Mouse (Mus musculus): ENCODE measurements around the gene Pelo.
A peak's percentile ranks its signal among the peaks of the same experiment; 100 is the strongest.

The Pelo gene

DNA sequence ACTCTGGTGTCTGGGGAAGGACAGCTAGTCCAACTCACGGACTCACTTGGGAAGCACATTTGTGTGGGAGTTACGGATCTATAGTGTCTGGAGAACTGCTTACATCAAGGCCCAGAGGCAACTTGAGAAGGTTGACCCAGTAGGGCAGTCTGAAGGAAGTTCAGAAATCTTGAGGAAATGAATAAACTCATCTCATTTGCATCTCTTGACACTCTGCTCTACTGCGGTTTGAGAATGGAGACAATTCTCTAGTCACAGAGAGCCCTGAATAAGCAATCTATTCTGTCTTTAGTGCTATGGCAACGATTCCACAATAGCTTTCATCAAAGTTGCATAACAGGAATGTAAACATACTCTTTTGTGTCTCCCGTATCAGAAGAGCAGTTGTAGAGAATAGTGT lies 7.0 kb upstream of the Pelo start:
- DNase-seq (ENCODE audit: low spot score in 2 of 2), result no peak

DNA sequence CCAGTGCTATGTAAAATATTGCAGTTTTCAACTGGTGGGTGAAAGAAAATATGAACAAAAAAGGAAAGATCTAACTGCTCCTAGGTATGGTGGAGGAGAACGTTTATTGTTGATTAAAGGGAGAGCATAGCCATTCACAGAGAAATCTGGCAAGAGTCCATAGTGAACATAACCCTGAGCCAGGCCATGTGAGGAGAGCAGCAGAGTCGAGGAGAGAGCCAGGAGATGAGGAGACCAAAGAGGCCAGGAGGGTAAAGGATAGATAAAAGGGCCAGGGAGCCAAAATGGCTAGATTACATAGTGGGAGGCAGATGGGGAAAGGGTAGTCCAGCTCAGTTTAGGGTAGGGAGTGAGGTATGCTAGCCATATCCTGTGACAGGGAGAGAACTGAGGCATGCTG lies 6.2 kb upstream of the Pelo start:
- no peak for DNase-seq (ENCODE audit: low spot score in 2 of 2)

DNA sequence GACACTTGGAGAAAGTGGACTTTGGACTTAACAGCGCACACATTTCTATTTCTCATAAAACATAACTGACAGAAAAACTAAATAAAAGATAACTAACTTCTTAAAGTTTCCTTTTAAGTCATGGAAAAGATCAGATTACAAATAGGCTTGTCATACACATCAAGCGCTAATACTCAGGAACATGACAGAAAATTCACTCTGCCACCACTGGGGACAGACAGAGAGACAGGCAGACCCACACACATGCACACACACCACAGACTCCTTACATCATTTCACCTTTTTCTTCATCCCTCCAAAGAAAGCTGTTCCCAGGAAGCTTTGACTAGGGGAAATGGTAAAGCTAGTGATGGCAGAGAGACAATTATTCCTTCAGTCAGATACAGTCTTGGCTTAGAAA lies 5.4 kb upstream of the Pelo start:
- no peak for DNase-seq (ENCODE audit: low spot score in 2 of 2)

DNA sequence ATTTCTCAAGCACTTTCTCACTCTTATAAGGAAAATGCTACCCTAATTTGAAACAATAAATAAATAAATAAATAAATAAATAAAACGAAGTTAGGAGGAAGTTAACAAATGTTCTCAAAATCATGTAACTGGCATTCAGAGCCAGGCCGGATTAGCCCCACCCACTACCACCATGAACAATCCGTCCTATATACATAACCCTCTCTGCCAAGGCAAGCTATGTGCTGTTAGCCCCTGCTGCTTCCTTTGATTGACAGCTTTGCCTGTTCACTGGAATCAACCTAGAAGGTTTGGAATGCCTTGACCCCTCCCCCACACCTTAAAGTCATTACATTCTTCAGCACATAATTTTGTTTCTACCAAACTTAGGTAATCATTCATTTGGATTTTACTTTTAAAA lies 1.5 kb upstream of the Pelo start:
- no peak for DNase-seq (ENCODE audit: low spot score in 2 of 2)

DNA sequence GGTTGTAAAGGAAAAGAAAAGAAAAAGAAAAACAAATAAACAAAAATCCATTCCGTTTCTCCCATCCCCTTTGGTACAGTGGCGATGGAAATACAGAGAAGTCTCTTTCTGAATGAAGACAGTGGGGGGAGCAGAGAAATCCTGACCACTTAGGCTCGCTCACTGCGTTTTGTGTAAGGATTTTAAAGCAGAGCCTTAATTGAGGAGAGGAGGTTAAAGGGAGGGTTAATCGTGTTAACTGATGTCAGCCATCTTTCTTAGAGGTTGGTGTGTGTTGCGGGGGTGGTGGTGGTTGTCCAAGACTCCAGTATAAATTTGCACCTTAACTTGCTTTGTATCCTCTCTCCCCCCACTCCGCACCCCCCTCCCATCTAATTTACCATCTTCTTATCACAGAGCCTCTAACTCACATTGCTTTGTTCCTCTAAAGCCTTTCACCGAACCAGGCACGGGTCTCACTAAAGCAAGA lies 1.0 kb upstream of the Pelo start:
- no peak for DNase-seq (ENCODE audit: low spot score in 2 of 2)

DNA sequence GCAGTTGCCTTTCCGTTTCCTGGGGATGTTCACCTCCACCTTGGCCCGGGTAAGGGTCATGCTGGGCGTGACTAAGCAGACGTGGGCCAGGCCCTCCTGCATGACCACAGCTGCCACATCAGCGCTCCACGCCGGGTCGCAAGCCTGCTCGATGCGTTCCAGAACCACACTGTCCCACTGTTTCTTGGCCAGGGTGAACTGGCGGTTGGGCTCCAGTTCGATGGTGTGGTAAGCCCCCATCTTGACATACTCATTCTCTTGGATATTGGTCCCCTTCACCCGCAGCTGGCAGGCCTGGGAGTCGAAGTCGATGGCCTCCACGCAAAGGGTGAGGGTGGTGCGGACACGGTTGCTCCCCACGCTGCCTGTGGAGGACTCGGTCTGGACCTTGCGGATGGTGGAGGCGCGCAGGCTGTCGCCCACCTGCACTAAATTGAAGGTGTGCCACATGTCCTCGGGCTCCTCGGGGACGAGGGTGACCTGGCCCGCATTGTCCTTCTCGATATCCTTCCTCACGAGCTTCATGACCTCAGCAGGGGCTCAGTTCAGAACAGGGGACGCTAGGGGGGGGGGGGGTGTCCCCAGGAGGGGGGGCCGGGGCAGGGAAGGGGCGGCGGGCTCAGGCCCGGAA lies 476 bp downstream of the Pelo start:
- DNase-seq (ENCODE audit: low spot score in 2 of 2), result peak in 1 of 2 experiments; percentile 28

DNA sequence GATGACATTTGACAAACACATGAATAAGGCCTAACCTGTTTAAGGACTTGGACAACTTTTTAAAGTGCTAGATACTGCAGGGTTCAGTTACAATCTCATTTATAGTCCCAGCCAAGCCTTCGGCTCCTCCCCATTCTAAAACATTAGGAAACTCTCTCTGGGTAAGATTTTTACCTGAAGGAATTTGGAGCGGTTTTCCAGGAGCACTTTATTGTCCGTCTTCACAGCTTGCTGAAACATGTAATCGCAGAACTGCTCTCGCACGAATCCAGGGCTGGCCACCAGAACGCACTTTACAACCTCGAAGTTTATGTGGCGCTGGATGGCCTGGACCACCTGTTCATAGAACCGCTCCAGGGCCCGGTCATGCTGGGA lies 979 bp downstream of the Pelo start:
- no peak for DNase-seq (ENCODE audit: low spot score in 2 of 2)

DNA sequence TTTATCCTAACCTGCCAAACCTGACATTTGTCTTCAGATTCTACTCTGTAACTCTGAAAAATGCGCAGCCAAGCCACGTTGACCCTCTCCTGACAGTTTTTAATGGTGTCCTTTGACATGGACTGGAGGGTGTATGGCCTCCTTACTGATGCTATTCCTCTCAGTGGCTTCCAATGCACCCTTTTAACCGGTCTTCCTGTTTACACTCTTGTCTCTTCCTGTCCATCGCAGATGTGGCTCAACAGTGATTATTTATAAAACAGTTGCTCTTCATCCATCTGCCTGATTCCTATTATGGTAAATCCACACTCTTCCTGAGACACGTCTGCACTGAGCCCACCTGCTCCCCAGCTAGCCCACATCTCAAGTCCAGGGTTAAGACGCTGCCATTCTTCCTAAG lies 4.0 kb downstream of the Pelo start:
- DNase-seq (ENCODE audit: low spot score in 2 of 2), result no peak

DNA sequence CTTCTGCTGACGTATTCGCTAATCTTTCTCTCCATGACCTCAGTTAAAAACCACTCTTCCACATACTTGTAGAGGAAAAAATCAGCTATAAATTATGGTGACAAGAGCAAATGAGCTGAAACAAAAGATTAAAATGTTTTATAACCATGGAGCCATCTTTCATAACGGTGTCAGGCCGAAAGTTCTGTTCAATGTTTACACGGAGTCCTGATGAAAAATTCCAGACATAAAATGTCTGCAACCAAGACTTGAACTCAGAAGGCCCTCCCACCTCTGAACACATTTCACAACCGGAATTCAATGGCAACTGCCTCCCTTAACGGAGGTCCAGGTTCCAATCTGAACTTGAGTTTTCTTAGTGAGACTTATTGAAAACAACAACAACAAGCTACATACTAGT lies 7.6 kb downstream of the Pelo start:
- no peak for DNase-seq (ENCODE audit: low spot score in 2 of 2)

DNA sequence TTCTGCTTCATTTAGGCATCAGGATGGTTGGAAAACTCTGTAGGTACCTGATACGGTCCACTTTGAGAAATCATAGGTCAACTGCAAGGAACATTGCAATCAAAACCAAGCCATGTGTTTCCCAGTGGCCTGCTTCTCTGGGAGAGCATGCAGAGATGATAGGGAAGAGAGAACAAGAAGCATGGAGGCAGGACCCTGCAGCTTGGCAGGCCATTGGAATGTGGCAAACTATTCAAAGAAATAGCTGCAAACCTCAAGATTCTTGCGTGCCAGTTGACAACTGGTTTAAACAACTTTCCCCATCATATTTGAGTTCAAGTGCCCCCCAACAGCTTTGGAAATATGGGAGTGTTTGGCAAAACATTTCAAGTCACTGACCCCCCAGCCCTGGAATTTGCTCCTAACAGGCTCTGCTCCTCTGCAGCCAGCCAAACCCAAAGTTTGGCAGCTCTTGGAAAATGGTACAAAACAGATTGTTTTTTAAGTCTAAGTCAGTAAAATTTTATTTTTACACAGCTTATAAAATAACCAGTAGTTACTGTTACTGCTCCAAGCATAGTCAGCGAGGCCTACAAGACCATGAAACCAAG lies 9.9 kb downstream of the Pelo start:
- DNase-seq (ENCODE audit: low spot score in 2 of 2), result no peak

DNA sequence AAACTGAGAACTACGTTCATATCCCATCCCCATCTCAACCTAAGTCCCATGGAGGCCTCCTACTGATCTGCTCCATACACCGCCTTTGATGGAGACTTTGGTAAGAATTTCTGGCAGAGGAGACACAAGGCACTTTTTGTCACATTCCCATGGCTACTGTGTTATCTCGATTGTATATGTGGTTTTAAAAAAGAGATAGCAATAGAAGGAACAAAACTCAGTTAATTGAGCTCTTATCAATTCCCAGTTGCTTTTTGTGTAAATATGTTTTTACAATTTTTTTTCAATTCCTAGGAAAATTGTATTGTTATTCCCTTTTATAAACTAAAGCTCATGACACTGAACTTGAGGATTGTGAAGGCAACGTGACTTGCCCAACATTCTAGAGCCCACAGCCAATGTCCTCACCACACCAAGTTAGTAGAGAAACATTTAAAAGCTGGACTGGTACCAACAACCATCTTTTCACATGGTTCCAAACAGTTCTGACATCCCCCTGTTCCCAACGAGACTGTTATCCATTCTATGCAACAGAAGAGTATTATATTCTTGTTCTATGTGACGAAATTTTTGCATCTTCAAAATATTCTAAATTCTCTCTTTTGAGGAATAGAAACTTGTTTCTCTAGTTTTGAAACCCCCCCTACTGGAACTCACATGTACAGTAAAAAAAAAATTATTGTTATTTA lies 10.8 kb downstream of the Pelo start:
- DNase-seq (ENCODE audit: low spot score in 2 of 2), result no peak

DNA sequence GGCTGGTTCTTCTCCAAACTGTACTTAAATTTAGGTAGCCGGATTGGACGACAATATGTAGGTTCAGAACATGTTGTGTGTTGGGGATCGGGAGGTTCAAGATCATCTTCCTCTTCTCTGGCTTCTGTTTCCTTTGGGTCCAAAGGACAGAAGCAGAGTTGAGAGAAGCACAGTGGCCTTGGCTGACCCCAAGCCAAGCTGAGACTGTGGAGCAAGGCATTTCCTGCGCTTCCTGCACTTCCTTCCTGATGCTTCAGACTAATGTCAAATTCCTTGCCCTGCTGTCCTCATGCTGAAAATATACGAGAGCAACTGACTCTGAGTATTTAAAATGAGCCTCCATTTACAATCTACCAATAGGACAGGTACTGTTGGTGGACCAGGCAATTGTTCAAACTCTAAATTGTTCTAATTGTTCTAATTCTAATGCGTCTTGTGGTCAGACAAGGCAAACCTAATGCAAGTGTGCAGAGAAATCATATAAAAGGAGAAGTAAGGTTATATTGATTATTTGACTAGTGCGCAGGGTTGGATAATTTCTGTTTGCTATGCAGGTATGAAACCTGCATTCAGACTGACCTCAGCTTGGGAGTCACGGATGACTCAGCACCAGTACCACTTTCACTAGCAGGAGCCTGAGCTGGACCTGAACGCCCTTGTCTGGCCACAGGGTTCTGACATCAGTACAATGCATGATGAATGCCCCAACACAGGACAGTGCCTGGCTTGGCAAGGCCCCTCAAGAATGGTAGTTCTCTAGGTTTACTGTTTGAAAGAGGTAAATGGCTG lies 12.4 kb downstream of the Pelo start:
- no peak for DNase-seq (ENCODE audit: low spot score in 2 of 2)

DNA sequence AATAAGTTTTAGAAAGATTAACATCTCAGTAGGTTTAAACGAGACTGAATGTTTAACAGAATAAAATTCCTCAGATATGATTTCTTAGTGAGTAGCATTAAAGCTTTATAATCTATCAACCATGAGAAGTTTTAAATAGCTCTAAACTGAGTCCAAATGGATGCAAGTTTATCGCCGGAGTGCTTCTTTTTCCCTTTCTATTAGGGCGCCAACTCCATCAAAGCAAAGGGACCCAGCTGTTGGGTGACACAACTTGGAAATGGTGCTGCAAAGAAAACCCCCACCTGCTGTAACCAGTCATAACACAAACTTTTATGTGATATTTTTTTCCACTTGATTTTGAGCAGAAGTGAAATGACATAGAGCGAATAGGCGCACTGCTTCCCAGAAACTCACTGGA lies 17.6 kb downstream of the Pelo start:
- no peak for DNase-seq (ENCODE audit: low spot score in 2 of 2)

DNA sequence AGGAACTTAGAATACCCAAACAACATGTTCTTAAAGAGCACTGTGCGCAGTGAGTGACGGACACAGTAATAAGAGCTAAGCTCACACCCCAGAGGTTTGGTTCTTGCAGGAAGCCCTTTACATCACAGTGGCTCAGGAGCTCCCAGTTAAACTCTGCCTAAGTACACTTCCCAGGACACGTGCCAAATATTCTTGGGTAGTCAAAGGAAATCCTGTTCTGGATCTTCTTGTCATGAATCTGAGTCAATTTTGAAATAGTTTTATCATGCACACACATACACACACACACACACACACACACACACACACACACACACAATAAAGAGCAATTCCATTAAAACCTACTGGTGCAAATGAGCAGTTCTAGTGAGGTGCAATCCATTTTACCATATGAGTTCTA lies 18.6 kb downstream of the Pelo start:
- DNase-seq (ENCODE audit: low spot score in 2 of 2), result no peak

DNA sequence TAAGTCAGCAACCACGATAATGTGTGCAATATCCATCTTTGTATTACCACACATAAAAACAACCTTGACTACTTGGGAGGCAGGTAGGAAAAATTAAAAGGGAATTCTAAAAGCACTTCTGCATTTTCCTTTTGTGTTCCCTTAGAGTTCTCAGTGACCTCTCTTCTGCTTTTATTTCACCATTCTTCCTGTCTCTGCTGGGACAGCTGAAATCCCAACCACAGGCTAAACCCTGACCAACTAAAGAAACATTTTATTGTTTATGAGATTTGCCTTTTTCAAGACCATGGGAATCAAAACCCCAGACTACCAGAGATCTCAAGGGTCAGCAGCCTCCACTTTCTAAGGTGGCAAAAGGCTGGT lies 22.0 kb downstream of the Pelo start:
- DNase-seq (ENCODE audit: low spot score in 2 of 2), result no peak

DNA sequence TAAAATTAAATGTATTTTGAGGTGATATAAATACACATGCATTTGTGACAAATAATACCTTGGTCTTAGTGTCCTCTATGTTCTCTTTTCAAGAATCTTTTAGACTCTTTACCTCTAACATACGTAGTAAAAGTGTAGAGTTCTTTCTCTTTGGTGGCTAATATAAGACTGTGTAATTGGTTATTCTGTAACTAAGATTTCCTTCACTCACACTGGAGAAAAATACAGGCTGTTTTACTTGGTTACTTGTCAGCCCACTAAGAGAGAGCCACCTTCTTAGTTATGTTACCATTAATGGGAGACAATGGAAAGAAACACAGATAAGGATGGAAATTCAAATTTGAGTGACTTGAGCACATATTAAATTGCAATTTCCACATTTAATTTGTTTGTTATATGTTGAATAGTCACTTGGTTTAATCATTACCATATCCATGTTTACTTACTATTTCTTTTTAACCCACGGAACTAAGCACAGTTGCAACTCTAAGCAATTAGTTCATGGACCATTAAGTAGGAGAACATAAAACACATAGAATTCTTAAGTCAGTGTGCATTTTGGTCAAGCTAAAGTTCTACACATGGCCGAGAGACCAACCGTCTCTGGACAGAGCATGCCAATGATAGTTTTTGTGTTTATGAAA lies 22.5 kb downstream of the Pelo start:
- DNase-seq (ENCODE audit: low spot score in 2 of 2), result no peak

DNA sequence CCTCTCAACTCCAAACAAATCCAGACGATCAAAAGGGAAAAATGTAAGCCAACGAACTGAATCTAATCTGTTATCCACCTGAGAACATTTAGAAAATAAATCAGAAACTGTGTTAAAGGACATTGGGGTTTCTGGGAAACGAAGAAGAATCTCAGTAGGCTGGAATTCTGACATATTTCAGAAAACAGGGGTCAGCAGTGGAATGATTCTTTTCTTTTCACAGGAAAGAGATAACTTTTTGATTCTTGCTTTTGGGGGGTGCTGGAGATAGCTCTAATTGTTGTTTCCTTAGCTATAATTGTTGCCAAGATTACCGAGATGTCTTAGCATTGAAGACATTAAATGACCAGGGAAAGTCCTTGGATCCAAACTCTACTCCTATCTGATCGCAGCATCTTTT lies 32.4 kb downstream of the Pelo start:
- DNase-seq (ENCODE audit: low spot score in 2 of 2), result no peak

DNA sequence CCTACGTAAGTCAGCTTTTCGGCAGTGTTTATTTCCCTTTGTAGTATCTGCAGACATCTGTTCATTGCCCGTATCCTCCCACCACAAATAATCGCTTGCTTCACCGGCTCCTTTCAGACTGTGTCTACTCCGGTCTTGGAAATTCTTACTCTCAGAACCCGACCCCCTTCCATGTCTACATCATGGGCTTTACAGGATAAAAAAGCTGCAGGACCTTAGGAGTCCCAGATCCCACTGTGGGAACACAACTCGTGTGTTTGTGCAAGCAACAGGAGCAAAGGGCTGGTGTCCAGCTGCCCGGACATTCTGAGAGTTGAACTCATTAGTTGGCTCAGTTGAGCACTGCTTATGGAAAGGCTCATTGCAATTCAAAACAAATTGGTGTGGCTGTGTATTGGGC lies 35.2 kb downstream of the Pelo start:
- no peak for DNase-seq (ENCODE audit: low spot score in 2 of 2)

DNA sequence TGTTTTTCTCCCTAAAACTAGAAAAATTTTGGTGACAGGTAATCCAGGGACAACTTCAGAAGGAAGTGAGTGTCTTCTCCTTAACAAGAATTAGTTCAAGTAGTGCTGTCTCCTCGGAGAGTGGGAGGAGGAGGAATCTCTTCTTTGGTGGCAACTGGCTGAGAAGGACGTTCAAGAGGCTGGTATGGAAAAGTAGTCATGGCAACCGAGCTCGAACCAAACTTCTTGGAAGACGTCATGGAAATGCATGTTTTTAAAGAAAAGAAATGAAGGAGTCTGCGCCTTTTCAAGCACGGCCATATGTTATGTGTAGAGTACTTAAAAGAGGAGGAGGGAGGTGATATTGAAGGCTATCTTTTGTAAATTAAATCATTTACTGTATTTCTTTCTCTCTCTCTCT lies 37.4 kb downstream of the Pelo start:
- DNase-seq (ENCODE audit: low spot score in 2 of 2), result no peak

DNA sequence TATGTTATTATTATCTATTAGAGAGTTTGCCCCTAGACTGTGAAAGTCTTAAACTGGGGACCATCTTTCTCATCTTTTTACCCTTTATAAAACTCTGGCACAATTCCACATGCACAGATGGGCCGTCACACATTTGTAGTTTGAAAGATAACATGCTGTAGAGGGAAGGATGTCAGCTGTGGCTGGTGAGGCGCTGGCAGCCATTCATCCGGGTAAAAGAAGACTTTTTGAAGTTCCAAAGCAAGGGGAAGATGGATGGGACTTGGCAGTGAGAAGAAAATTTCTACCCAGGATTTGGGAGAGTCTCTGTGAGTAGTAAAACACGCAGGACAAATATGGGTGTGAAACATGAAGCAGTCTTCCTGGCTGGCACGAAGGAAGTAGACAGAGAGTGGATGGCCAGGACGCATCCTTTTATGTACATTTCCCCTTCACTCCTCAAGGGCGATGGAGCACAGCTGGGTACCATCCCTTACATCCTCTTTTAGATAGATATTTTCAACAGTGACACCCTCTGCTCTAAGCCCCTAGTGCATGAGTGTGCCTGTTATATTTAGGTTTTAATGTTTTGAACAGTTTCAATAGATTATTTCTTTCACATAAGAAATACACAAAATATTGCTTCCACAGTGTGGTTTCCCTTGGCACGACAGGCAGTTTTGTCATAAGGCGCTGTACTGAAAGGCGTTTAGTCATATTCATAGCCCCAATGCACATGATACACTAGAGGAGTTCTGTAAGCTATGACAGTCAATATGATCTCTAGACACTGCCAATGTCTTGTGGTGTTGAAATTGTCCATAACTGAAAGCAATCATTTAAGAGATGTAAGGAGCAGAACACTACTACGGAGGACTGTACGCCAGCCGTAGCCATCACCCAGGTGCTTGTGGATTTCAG lies 39.1 kb downstream of the Pelo start:
- no peak for DNase-seq (ENCODE audit: low spot score in 2 of 2)

DNA sequence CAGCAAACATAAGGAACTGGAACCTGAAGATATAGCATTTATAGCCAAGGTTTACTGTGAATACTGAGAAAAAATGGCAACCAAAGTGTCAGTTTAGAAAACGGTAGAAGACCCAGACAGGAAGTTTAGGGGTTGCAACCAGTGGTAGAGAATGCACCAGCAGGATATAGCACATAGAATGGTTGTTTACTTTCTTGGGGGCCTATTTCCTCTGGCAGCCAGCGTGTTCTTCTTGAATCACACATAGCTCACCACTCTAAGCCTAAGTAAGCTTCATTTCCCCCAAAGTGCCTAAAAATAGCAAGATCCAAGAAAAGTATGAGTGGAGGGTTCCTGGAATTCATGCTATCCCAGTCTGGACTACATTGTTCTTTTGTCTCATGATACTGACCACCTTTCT lies 47.3 kb downstream of the Pelo start:
- DNase-seq (ENCODE audit: low spot score in 2 of 2), result no peak
